Mouse (Mus musculus) central nervous system, embryonic 14 days (tissue): ENCODE measurements around the gene Bcl6b. TPM values are rescaled to one million over a fixed set of nuclear protein-coding genes. Genes with fewer than 3 reads are reported as not detected.

Experiments
- polyA plus RNA-seq: library from polyadenylated mRNA; depleted of rRNA; stranded (reverse); fragments of >200 nt; gene quantifications from 2 replicates; pipeline ENCODE4 v1.2.3, GENCODE M21; 2012; rRNA removed

Bcl6b gene
- 5.7 and 6.6 TPM in 2 replicates for polyA plus RNA-seq

GRCm38 (mm10) chr11:70229260-70230010 is at the start of gene Bcl6b:
TSS of gene Bcl6b (minus strand) at chr11:70229798.

GRCm38 (mm10) chr11:70254931-70255531 is 25.4 kb upstream of the Bcl6b start, which contains the start of gene Alox12:
TSS of gene Alox12 (minus strand) at chr11:70255353.

GRCm38 (mm10) chr11:70239541-70240279 is 10.1 kb upstream of the Bcl6b start, which contains the start of the genes Gm21988 and Rnasek:
TSS of gene Gm21988 (minus strand) at chr11:70239830.
TSS of gene Rnasek (minus strand) at chr11:70239842.

GRCm38 (mm10) chr11:70237457-70238167 is 8.0 kb upstream of the Bcl6b start, which contains the start of gene 0610010K14Rik:
TSS of gene 0610010K14Rik (minus strand) at chr11:70237914.

GRCm38 (mm10) chr11:70220731-70221602 is 8.6 kb downstream of the Bcl6b start, which contains the start of gene Slc16a13:
TSS of gene Slc16a13 (minus strand) at chr11:70221064.

GRCm38 (mm10) chr11:70212423-70212822 is 17.2 kb downstream of the Bcl6b start, which contains the start of gene Slc16a11:
TSS of gene Slc16a11 (plus strand) at chr11:70212752.

Other genes with a start within 250 kb of the Bcl6b start
- gene Ctdnep1, start 248.6 kb downstream of the Bcl6b start, polyA plus RNA-seq, result 101 and 111 TPM in 2 replicates
- gene Elp5, start 247.3 kb downstream of the Bcl6b start, polyA plus RNA-seq, result 127 and 144 TPM in 2 replicates
- gene Gabarap, start 238.7 kb downstream of the Bcl6b start, polyA plus RNA-seq, result 521 and 610 TPM in 2 replicates
- 60.2 and 65.1 TPM in 2 replicates for gene Phf23, start 234.0 kb downstream of the Bcl6b start, polyA plus RNA-seq
- 42.8 and 47.8 TPM in 2 replicates for gene Dvl2, start 229.2 kb downstream of the Bcl6b start, polyA plus RNA-seq
- gene Acadvl, start 214.4 kb downstream of the Bcl6b start, polyA plus RNA-seq, result 45.6 and 50.3 TPM in 2 replicates
- 202 and 211 TPM in 2 replicates for gene Dlg4, start 212.9 kb downstream of the Bcl6b start, polyA plus RNA-seq
- 2.0 and 2.2 TPM in 2 replicates for gene Asgr1, start 175.7 kb downstream of the Bcl6b start, polyA plus RNA-seq
- gene Asgr2, start 137.2 kb downstream of the Bcl6b start, polyA plus RNA-seq, result 0.05 TPM in 1 of 2 replicates, not detected in the other
- 0.61 and 0.74 TPM in 2 replicates for gene Mgl2, start 99.5 kb downstream of the Bcl6b start, polyA plus RNA-seq
- 1.0 and 1.2 TPM in 2 replicates for gene Clec10a, start 73.6 kb downstream of the Bcl6b start, polyA plus RNA-seq
- 2.5 and 4.8 TPM in 2 replicates for gene Slc16a11, start 17.0 kb downstream of the Bcl6b start, polyA plus RNA-seq
- 12.4 and 12.5 TPM in 2 replicates for gene Slc16a13, start 8.7 kb downstream of the Bcl6b start, polyA plus RNA-seq
- 174 and 197 TPM in 2 replicates for gene 0610010K14Rik, start 8.1 kb upstream of the Bcl6b start, polyA plus RNA-seq
- 15.3 and 17.5 TPM in 2 replicates for gene Gm21988, start 10.0 kb upstream of the Bcl6b start, polyA plus RNA-seq
- 69.4 and 72.3 TPM in 2 replicates for gene Rnasek, start 10.0 kb upstream of the Bcl6b start, polyA plus RNA-seq
- 0.93 and 1.4 TPM in 2 replicates for gene Alox12, start 25.6 kb upstream of the Bcl6b start, polyA plus RNA-seq
- 0.13 TPM in 1 of 2 replicates, not detected in the other for gene Alox12e, start 92.8 kb upstream of the Bcl6b start, polyA plus RNA-seq
- 0.07 and 0.18 TPM in 2 replicates for gene Alox15, start 122.2 kb upstream of the Bcl6b start, polyA plus RNA-seq
- 32.2 and 32.3 TPM in 2 replicates for gene Pelp1, start 180.2 kb upstream of the Bcl6b start, polyA plus RNA-seq
- 81.0 and 83.3 TPM in 2 replicates for gene Arrb2, start 202.8 kb upstream of the Bcl6b start, polyA plus RNA-seq
- 40.6 and 42.1 TPM in 2 replicates for gene Med11, start 222.1 kb upstream of the Bcl6b start, polyA plus RNA-seq
- gene Zmynd15, start 229.6 kb upstream of the Bcl6b start, polyA plus RNA-seq, result 1.5 TPM in 2 replicates
- gene Cxcl16, start 230.2 kb upstream of the Bcl6b start, polyA plus RNA-seq, result 3.5 and 5.7 TPM in 2 replicates